Mouse (Mus musculus) midbrain, embryonic 12.5 days (tissue): ENCODE results near the gene Sfn. TPM values are rescaled to one million over a fixed set of nuclear protein-coding genes. Genes with fewer than 3 reads are reported as not detected.
A peak's percentile ranks its signal among the peaks of the same experiment; 100 is the strongest.
"Not testable (repeated sequence)": the region's sequence is repeated elsewhere in the genome, so short reads cannot be mapped to it uniquely, and the experiment has no call there.

Experiments used
- ATAC-seq: fragments of 200-750 bp; cut with Nextera tagmentation; 2 replicates; pipeline ENCODE4 v1.8.0; 2017; ENCODE audit warnings: low read depth, moderate TSS enrichment, moderate library complexity; ENCODE audit not compliant: low FRiP score
- H3K27ac ChIP-seq: fragments of 300-500 bp; sonication (generic); replicated peaks from 2 replicates; pipeline ENCODE4 v1.5.1; 2016; ENCODE audit warnings: mild to moderate bottlenecking
- H3K27me3 ChIP-seq: fragments of 300-500 bp; sonication (generic); 2 replicates; pipeline ENCODE4 v1.6.1; 2016; ENCODE audit warnings: mild to moderate bottlenecking
- H3K36me3 ChIP-seq: fragments of 300-500 bp; sonication (generic); 2 replicates; pipeline ENCODE4 v1.6.1; 2016
- H3K4me1 ChIP-seq: fragments of 300-500 bp; sonication (generic); 2 replicates; pipeline ENCODE4 v1.6.1; 2016
- H3K4me2 ChIP-seq: fragments of 300-500 bp; sonication (generic); replicated peaks from 2 replicates; pipeline ENCODE4 v1.6.1; 2016; ENCODE audit warnings: mild to moderate bottlenecking, moderate library complexity
- H3K4me3 ChIP-seq: fragments of 300-500 bp; sonication (generic); 2 replicates; pipeline ENCODE4 v1.5.1; 2016; ENCODE audit warnings: mild to moderate bottlenecking
- H3K9ac ChIP-seq: fragments of 300-500 bp; sonication (generic); replicated peaks from 2 replicates; pipeline ENCODE4 v1.6.1; 2016; ENCODE audit warnings: mild to moderate bottlenecking, moderate library complexity
- H3K9me3 ChIP-seq: fragments of 300-500 bp; sonication (generic); 2 replicates; pipeline ENCODE4 v1.6.1; 2016; ENCODE audit warnings: mild to moderate bottlenecking
- WGBS: fragments of 180-500 bp; shearing (Covaris S2); methylation state at CpG from one replicate; pipeline ENCODE4 v1.1.7; 2016; 5-methylcytosine and 5-hydroxymethylcytosine counted together
- polyA plus RNA-seq: library from polyadenylated mRNA; unstranded; fragments of >200 nt; fragmentation: Nextera tagmentation; extraction: Ambion mirVana; gene quantifications from 2 replicates; pipeline ENCODE4 v1.2.1, GENCODE M21; 2016

Sfn gene
- polyA plus RNA-seq: 6.7 and 9.5 TPM in 2 replicates

- no peak within 1 kb of the TSS for H3K4me3 ChIP-seq
- H3K9me3 ChIP-seq: no peaks in the 10 kb centered on the region
- H3K36me3 ChIP-seq: peaks cover 30% of the 10 kb centered on the region
- WGBS: 3% methylated on average over 16 of the region's 16 CpGs
- H3K27me3 ChIP-seq: peaks cover 60% of the 10 kb centered on the region
- H3K4me1 ChIP-seq: peaks cover 12% of the 10 kb centered on the region
- H3K9ac ChIP-seq: no peak within 1 kb of the TSS
- no peak within 1 kb of the TSS for H3K4me2 ChIP-seq
- no peak for ATAC-seq
- no peak within 1 kb of the TSS for H3K27ac ChIP-seq
Measured at GRCm38 (mm10) chr4:133601721-133602218, at the start of gene Sfn. Gene Sfn, minus strand, starts transcription at chr4:133602168.

DNA sequence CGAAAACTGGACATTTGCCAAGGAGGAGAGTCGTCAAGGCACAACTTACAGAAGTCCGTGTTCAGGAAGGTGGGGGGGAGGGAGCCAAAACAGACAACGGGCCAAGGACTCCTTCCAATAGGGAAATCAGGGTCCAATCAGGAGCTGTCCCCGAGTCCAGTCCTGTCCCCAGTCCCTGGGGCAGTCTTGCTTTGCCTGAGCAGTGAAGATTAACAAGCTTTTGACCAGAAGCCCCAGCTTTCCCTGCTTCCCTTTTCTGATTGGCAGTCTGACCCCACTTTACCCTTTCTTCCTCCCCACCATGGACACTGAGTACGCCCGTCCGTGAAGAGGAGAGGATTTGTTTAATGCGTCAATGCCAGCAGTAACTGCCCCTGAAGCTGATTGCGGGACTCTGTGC, 49.5 kb upstream of the Sfn start:
- no peak overlapping the region for H3K4me2 ChIP-seq

DNA sequence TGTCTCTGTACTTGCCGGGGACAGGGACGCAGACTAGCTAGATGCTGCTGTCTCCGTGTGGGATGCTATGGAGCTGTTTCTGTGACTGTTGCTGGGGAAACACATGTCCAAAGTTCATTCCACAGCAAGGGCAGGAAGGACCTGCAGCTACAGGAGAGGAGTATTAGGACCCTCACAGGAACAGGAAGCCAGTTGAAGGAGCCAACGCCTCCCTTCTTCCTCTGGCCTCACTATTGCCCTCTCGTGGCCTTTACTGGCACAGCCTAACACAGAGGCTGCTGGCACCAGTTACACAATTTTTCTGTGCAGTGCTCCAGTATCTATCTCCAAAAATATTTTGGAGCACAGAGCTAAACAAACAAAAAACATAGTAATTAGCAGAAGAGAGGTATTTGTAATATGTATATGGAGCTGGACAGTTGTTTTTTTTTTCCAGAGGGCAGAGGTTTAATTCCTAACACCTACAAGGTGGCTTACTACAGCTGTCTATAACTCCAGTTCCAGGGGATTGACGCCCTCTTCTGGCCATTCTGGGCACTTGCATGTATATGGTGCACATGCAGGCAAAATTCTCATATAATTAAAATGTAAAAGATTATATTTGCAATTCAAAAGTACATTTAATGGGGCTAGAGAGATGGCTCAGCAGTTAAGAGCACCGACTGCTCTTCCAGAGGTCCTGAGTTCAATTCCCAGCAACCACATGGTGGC, 48.2 kb upstream of the Sfn start, which contains the start of gene Zdhhc18:
Gene Zdhhc18 (minus strand): TSS at position 166 of the 711 bp plus-strand sequence.
- Histone ChIP-seq H3K27me3 (no peaks in the 10 kb centered on the region), H3K27ac (no peak within 1 kb of the TSS), H3K9ac (no peak within 1 kb of the TSS), H3K4me1 (no peaks in the 10 kb centered on the region), H3K4me3 (peak within 1 kb of the TSS; percentile 23; the same call in 1 of the 2 replicates), H3K4me2 (peak within 1 kb of the TSS; percentile 33), H3K9me3 (peaks cover 3% of the 10 kb centered on the region; the same call in 1 of the 2 replicates), H3K36me3 (no peaks in the 10 kb centered on the region)
- WGBS: 40% methylated on average over 7 of the region's 7 CpGs
- ATAC-seq: no peak

More for the DNA sequence above, 49.5 kb upstream of the Sfn start:
- no peaks in the 10 kb centered on the region for H3K27me3 ChIP-seq
- no peak overlapping the region for H3K27ac ChIP-seq
- no peaks in the 10 kb centered on the region for H3K4me1 ChIP-seq
- H3K9me3 ChIP-seq: no peaks in the 10 kb centered on the region
- no peak for ATAC-seq
- H3K9ac ChIP-seq: no peak overlapping the region
- H3K36me3 ChIP-seq: no peaks in the 10 kb centered on the region
- H3K4me3 ChIP-seq: no peak overlapping the region
- 64% methylated on average over 10 of the region's 10 CpGs for WGBS

DNA sequence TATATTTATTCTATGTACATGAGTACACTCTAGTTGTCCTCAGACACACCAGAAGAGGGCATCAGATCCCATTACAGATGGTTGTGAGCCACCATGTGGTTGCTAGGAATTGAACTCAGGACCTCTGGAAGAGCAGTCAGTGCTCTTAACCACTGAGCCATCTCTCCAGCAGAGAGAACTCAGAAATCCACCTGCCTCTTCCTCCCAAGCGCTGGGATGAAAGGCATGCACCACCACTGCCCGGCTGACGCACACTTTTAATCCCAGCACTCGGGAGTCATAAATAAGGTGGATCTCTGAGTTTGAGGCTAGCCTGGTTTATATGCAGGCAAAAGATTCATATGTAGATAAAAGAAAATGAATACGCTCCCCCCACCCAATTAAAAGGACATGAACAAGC, 47.5 kb upstream of the Sfn start:
- not testable (repeated sequence) for ATAC-seq, H3K27ac ChIP-seq, H3K9ac ChIP-seq, H3K27me3 ChIP-seq, H3K9me3 ChIP-seq, H3K36me3 ChIP-seq, H3K4me1 ChIP-seq
- H3K4me3 ChIP-seq: peak overlapping the region; percentile 23; the same call in 1 of the 2 replicates
- peak overlapping the region; percentile 33 for H3K4me2 ChIP-seq
- WGBS: 85% methylated on average over 5 of the region's 5 CpGs

GRCm38 (mm10) chr4:133645680-133646079, 43.7 kb upstream of the Sfn start:
- Histone ChIP-seq H3K4me1 (no peaks in the 10 kb centered on the region), H3K9me3 (peaks cover 18% of the 10 kb centered on the region; the same call in 1 of the 2 replicates), H3K4me2 (no peak overlapping the region), H3K36me3 (no peaks in the 10 kb centered on the region), H3K27ac (no peak overlapping the region), H3K4me3 (no peak overlapping the region), H3K27me3 (no peaks in the 10 kb centered on the region), H3K9ac (no peak overlapping the region)
- no peak for ATAC-seq
- 41% methylated on average over 21 of the region's 21 CpGs for WGBS

- H3K4me3 ChIP-seq: no peak overlapping the region
- no peak overlapping the region for H3K9ac ChIP-seq
- H3K4me2 ChIP-seq: no peak overlapping the region
- no peaks in the 10 kb centered on the region for H3K27me3 ChIP-seq
- no peaks in the 10 kb centered on the region for H3K4me1 ChIP-seq
- H3K36me3 ChIP-seq: no peaks in the 10 kb centered on the region
- peaks cover 18% of the 10 kb centered on the region; the same call in 1 of the 2 replicates for H3K9me3 ChIP-seq
- WGBS: 81% methylated on average over 3 of the region's 3 CpGs
- no peak overlapping the region for H3K27ac ChIP-seq
- ATAC-seq: no peak
Measured at GRCm38 (mm10) chr4:133645195-133645594, 43.2 kb upstream of the Sfn start.

GRCm38 (mm10) chr4:133634043-133634410, 32.1 kb upstream of the Sfn start:
- Histone ChIP-seq H3K36me3 (no peaks in the 10 kb centered on the region), H3K4me2 (no peak overlapping the region), H3K4me3 (no peak overlapping the region), H3K27me3 (no peaks in the 10 kb centered on the region), H3K4me1 (peaks cover 19% of the 10 kb centered on the region), H3K9me3 (no peaks in the 10 kb centered on the region), H3K9ac (peak overlapping the region; percentile 90; the same call in 1 of the 2 replicates), H3K27ac (no peak overlapping the region)
- 77% methylated on average over 5 of the region's 5 CpGs for WGBS
- no peak for ATAC-seq

GRCm38 (mm10) chr4:133633332-133634042, 31.5 kb upstream of the Sfn start:
- Histone ChIP-seq H3K4me3 (peak overlapping the region; percentile 77), H3K4me1 (peaks cover 19% of the 10 kb centered on the region), H3K9ac (peak overlapping the region; percentile 90), H3K36me3 (no peaks in the 10 kb centered on the region), H3K9me3 (no peaks in the 10 kb centered on the region), H3K27me3 (no peaks in the 10 kb centered on the region), H3K4me2 (peak overlapping the region; percentile 93), H3K27ac (peak overlapping the region; percentile 54)
- WGBS: 9% methylated on average over 39 of the region's 47 CpGs
- ATAC-seq: peak; percentile 86

DNA sequence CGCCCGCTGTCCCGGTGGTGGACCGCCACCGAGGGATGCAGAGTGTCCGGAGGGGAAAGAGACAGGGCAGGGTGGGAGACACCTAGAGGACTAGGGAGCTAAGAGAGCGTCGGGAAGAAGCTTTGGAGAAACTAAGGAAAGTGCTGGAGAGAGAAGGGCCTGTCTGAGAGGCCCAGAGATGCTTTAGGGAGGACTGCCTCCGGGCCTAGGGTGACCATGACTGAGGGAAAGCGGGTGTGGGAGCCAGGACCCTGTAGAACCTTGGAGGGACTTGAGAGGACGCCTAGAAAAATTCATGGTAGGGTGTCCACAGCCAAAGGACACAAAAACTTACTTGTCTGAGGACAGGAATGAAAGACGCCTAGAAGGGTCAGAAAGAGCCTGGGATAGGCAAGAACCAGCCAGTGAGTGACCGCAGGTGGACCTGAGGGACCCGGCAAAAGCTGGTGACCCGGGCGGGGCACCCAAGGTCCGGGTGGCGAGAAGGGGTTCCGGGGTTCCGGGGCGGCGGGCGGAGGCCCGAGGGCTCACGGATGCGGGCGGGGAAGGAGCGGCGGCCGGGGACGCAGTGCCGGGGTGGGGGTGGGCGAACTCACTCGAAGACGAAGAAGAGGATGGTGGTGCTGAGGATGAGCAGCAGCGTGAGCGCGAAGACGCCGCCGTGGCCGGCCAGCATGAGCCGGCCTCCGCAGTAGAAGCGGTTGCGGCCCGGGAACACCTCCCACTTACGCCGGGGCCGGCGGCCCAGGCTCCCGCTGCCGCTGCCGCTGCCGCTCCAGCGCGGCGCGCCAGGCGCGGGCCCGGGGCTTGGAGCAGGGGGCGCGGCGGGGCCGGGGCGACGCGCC, 30.7 kb upstream of the Sfn start:
- H3K27ac ChIP-seq: peak overlapping the region; percentile 54
- peak overlapping the region; percentile 93 for H3K4me2 ChIP-seq
- H3K27me3 ChIP-seq: no peaks in the 10 kb centered on the region
- peaks cover 19% of the 10 kb centered on the region for H3K4me1 ChIP-seq
- peak; percentile 75 for ATAC-seq
- H3K4me3 ChIP-seq: peak overlapping the region; percentile 77
- H3K9ac ChIP-seq: peak overlapping the region; percentile 90
- no peaks in the 10 kb centered on the region for H3K9me3 ChIP-seq
- WGBS: 1% methylated on average over 52 of the region's 69 CpGs
- H3K36me3 ChIP-seq: no peaks in the 10 kb centered on the region

DNA sequence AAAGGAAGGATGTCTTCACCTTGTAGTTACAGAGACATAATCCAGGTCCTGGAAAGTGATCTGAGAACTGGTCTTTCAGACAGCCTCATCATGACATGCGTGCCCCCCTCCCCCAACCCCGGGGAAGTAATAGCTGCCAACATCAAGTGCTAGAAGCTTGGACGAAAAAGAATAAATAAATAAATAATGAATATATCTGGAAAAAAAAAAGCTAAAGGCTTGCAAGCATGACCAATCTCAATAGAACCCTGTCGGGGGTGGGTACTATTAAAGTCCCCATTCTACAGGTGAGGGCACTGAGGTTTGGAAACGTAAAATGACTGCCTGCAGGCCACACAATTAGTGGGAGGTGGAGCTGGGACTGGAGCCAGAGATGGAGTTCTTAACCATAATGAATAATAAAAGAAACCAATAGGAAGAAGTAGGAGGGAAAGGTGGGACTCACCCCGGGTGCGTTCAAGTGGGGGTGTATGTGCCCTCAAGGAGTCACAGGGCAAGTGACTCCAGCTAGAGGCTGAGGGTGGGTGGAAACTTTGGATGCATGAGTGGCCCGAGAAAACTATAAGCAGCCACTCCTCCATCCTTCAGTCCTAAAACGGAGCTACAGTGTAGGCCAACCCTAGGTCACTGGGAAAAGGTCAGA, 29.9 kb upstream of the Sfn start:
- peak overlapping the region; percentile 90 for H3K9ac ChIP-seq
- no peaks in the 10 kb centered on the region for H3K27me3 ChIP-seq
- H3K9me3 ChIP-seq: no peaks in the 10 kb centered on the region
- H3K4me3 ChIP-seq: peak overlapping the region; percentile 77
- no peak overlapping the region for H3K27ac ChIP-seq
- H3K4me1 ChIP-seq: peaks cover 19% of the 10 kb centered on the region
- no peak for ATAC-seq
- 46% methylated on average over 9 of the region's 9 CpGs for WGBS
- H3K36me3 ChIP-seq: peaks cover 3% of the 10 kb centered on the region; the same call in 1 of the 2 replicates
- peak overlapping the region; percentile 93 for H3K4me2 ChIP-seq

DNA sequence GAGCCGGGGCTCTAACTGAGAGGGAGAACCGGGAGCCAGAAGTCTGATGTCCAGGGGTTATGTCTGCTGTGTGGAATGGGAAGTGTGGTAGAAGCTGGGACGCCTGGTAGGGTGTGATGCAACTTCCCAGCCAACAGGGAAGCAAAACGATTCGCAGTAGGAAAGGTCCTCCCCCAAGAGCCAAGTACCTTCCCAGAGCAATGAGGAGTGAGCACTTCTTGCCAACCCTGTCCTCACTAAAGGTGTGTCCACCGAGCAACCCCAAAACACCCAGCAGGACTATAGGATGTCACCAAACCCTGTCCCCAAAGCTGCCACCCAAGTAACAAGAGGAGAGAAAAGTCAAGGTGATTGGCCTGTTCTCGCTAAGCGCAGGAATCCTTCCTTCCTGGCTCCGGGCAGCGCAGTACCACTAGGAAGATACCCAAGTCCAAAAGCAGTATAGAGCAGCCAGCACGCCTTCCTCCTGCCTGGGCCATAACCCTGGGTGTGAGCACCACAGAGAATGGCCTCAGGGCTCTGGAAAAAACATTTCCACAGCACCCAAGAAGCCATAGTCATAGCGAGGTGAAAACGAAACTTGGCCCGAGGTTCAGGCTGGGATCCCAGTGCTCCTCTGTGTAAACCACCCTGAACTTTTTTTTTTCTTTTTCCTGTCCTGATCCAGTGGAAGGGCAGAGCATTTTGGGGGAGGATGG, 29.3 kb upstream of the Sfn start:
- peaks cover 9% of the 10 kb centered on the region for H3K36me3 ChIP-seq
- no peaks in the 10 kb centered on the region for H3K9me3 ChIP-seq
- no peak overlapping the region for H3K4me3 ChIP-seq
- no peak overlapping the region for H3K9ac ChIP-seq
- peak overlapping the region; percentile 93 for H3K4me2 ChIP-seq
- H3K27ac ChIP-seq: no peak overlapping the region
- no peak for ATAC-seq
- WGBS: 86% methylated on average over 14 of the region's 14 CpGs
- H3K27me3 ChIP-seq: no peaks in the 10 kb centered on the region
- peaks cover 19% of the 10 kb centered on the region for H3K4me1 ChIP-seq
